Mouse (Mus musculus) hindbrain, embryonic 11.5 days (tissue): ENCODE measurements around the gene Kcnq1. TPM values are rescaled to one million over a fixed set of nuclear protein-coding genes. Genes with fewer than 3 reads are reported as not detected.

ENCODE experiments used
- ATAC-seq: fragments of 200-750 bp; cut with Nextera tagmentation; 2 replicates; pipeline ENCODE4 v1.8.0; 2017; ENCODE audit warnings: mild to moderate bottlenecking, moderate TSS enrichment, moderate library complexity; ENCODE audit not compliant: low FRiP score
- DNase-seq: peaks from one replicate; pipeline ENCODE4 v3.0.0-alpha.2; 2015; ENCODE audit warnings: low spot score
- H3K27ac ChIP-seq: fragments of 300-500 bp; sonication (generic); 2 replicates; pipeline ENCODE4 v1.5.1; 2014; ENCODE audit warnings: mild to moderate bottlenecking, low read depth, low read length
- H3K27me3 ChIP-seq: fragments of 300-500 bp; sonication (generic); 2 replicates; pipeline ENCODE4 v1.6.1; 2014; ENCODE audit warnings: mild to moderate bottlenecking, low read length, moderate library complexity, mixed read lengths; ENCODE audit not compliant: control insufficient read depth, insufficient read depth
- H3K36me3 ChIP-seq: fragments of 300-500 bp; sonication (generic); 2 replicates; pipeline ENCODE4 v1.6.1; 2014; ENCODE audit warnings: mild to moderate bottlenecking, low read length, moderate library complexity, mixed read lengths; ENCODE audit not compliant: control insufficient read depth, insufficient read depth
- H3K4me1 ChIP-seq: fragments of 300-500 bp; sonication (generic); replicated peaks from 2 replicates; pipeline ENCODE4 v1.6.1; 2014; ENCODE audit warnings: low read length, mixed read lengths; ENCODE audit not compliant: control insufficient read depth, insufficient read depth
- H3K4me2 ChIP-seq: fragments of 300-500 bp; sonication (generic); replicated peaks from 2 replicates; pipeline ENCODE4 v1.6.1; 2014; ENCODE audit warnings: mild to moderate bottlenecking, low read depth, low read length
- H3K4me3 ChIP-seq: fragments of 300-500 bp; sonication (generic); 2 replicates; pipeline ENCODE4 v1.5.1; 2014; ENCODE audit warnings: low read depth, low read length
- H3K9ac ChIP-seq: fragments of 300-500 bp; sonication (generic); 2 replicates; pipeline ENCODE4 v1.6.1; 2014; ENCODE audit warnings: low read depth, low read length
- H3K9me3 ChIP-seq: fragments of 300-500 bp; sonication (generic); 2 replicates; pipeline ENCODE4 v1.6.1; 2016; ENCODE audit warnings: low read length; ENCODE audit not compliant: control insufficient read depth
- WGBS: fragments of 180-500 bp; shearing (Covaris S2); extraction: QIAGEN DNeasy Blood & Tissue Kit; methylation state at CpG from one replicate; pipeline ENCODE4 v1.1.7; 2014; 5-methylcytosine and 5-hydroxymethylcytosine counted together
- polyA plus RNA-seq: library from polyadenylated mRNA; unstranded; fragments of >200 nt; fragmentation: Nextera tagmentation; extraction: Ambion mirVana; gene quantifications from 2 replicates; pipeline ENCODE4 v1.2.1, GENCODE M21; 2014

Kcnq1 gene
- polyA plus RNA-seq, 1 experiment from 2014 or later = 1.7 TPM

- no peak overlapping the region for H3K9ac ChIP-seq
- 41% methylated on average over 1 of the region's 1 CpGs for WGBS
- ATAC-seq = no peak
Observed at GRCm38 (mm10) chr7:143112395-143112794, 6.2 kb downstream of the Kcnq1 start.

DNA sequence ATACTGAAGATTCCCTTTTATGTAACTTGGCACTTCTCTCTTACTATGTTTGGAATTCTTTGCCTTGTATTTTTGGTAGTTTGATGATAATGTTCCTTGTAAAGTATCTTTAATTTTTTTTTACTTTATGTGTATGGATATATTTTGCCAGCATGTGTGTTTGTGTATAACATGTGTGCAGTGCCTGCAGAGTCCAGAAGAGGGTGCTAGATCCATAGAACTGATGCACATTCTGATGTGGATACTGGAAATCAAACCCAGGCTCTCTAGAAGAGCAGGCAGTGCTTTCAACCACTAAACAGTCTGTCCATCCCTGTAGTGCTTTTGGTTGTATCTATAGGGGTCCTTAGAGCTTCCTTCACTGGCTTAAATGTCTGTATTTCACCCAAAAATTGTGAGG is 8.6 kb downstream of the Kcnq1 start:
- Histone ChIP-seq H3K27me3 (no peaks in the 10 kb centered on the region), H3K4me1 (no peaks in the 10 kb centered on the region), H3K9me3 (no peaks in the 10 kb centered on the region), H3K36me3 (no peaks in the 10 kb centered on the region), H3K27ac (no peak overlapping the region), H3K4me3 (no peak overlapping the region), H3K9ac (no peak overlapping the region), H3K4me2 (no peak overlapping the region)
- DNase-seq (no peak), ATAC-seq (no peak)

More at GRCm38 (mm10) chr7:143112395-143112794, 6.2 kb downstream of the Kcnq1 start:
- Histone ChIP-seq H3K4me1 (no peaks in the 10 kb centered on the region), H3K4me2 (no peak overlapping the region), H3K9me3 (no peaks in the 10 kb centered on the region), H3K36me3 (no peaks in the 10 kb centered on the region), H3K4me3 (no peak overlapping the region), H3K27ac (no peak overlapping the region), H3K27me3 (peaks cover 13% of the 10 kb centered on the region)
- no peak for DNase-seq

DNA sequence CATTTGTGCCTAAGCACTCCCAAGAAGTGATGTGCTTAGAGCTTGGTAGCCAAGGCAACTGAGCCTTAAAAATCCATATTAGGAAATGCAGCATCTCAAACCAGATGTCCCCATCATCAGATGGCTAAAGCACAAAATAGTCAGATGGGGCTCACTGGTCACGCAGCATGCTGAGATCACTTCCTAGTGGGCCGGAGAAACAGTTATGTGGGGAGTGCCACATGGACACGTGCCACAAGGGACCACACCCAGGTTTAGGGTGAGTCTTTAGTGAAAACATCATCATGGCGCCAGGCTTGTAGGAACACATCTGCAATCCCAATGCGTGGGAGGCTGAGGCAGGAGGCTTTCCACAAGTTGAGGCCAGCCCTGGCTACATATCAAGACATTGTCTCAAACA is 10.4 kb downstream of the Kcnq1 start:
- H3K27me3 ChIP-seq = no peaks in the 10 kb centered on the region
- DNase-seq = no peak
- no peaks in the 10 kb centered on the region for H3K9me3 ChIP-seq
- H3K4me3 ChIP-seq = no peak overlapping the region
- no peak overlapping the region for H3K9ac ChIP-seq
- ATAC-seq = no peak
- 0 out of 2 replicates have a peak, but pooled peaks cover 3% of the 10 kb centered on the region for H3K4me1 ChIP-seq
- WGBS = 84% methylated on average over 5 of the region's 5 CpGs
- H3K4me2 ChIP-seq = no peak overlapping the region
- no peaks in the 10 kb centered on the region for H3K36me3 ChIP-seq
- no peak overlapping the region for H3K27ac ChIP-seq

DNA sequence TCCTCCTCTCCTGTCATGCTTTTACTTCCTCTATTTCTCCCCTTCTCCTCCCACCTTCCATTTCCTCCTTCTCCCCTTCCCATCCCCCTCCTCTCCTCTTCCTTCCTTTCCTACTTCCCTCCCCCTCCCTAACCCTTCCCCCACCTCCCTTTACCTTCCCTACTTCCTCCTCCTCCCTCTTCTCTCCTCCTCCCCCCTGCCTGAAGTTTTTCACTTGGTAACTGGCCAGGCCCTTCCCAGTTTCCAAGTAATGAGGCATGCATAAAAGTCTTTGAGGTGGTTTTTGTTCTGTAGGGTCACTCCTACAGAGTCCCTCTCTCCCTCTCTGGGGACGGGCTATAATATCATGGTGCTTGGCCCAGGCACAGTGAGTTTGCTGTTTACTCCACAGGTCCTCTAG is 13.2 kb downstream of the Kcnq1 start:
- H3K27ac ChIP-seq = no peak overlapping the region
- DNase-seq (no peak), ATAC-seq (no peak)
- no peak overlapping the region for H3K4me3 ChIP-seq
- no peaks in the 10 kb centered on the region for H3K27me3 ChIP-seq
- no peak overlapping the region for H3K9ac ChIP-seq
- no peak overlapping the region for H3K4me2 ChIP-seq
- 25% methylated on average over 1 of the region's 1 CpGs for WGBS
- peaks cover 3% of the 10 kb centered on the region; the same call in 1 of the 2 replicates for H3K4me1 ChIP-seq
- no peaks in the 10 kb centered on the region for H3K9me3 ChIP-seq
- no peaks in the 10 kb centered on the region for H3K36me3 ChIP-seq

- no peak for ATAC-seq
- Histone ChIP-seq H3K4me3 (no peak overlapping the region), H3K4me1 (peaks cover 3% of the 10 kb centered on the region; the same call in 1 of the 2 replicates), H3K4me2 (no peak overlapping the region), H3K27me3 (no peaks in the 10 kb centered on the region), H3K27ac (no peak overlapping the region), H3K9ac (no peak overlapping the region), H3K36me3 (no peaks in the 10 kb centered on the region), H3K9me3 (no peaks in the 10 kb centered on the region)
- WGBS = 71% methylated on average over 3 of the region's 3 CpGs
- DNase-seq = no peak
Observed at GRCm38 (mm10) chr7:143119826-143120225, 13.7 kb downstream of the Kcnq1 start.

DNA sequence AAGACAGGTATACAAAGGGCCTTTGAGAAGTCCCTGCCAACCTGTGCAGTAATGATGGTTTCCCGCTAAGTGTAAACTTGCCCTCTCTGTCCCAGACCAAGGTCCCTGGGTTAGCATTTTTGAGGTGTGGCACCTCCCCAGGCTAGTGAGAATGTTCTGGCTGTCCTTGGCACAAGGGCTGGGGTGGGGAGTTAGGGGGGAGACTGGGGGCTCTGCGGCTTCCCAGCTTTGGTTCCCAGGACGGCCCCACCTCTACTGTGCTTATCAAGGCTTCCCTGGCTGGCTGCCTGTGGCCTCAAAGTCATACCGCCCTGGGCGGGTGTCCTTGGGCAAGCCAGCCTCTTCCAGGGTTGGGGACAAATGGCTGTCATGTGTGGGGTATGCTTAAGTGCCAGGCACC is 16.0 kb downstream of the Kcnq1 start:
- Histone ChIP-seq H3K4me3 (no peak overlapping the region), H3K27ac (no peak overlapping the region), H3K9me3 (no peaks in the 10 kb centered on the region), H3K4me2 (no peak overlapping the region), H3K4me1 (peaks cover 3% of the 10 kb centered on the region; the same call in 1 of the 2 replicates), H3K9ac (0 out of 2 replicates have a peak overlapping the region, but pooled peaks have one; percentile 7), H3K36me3 (no peaks in the 10 kb centered on the region), H3K27me3 (no peaks in the 10 kb centered on the region)
- ATAC-seq = no peak
- WGBS = 80% methylated on average over 4 of the region's 5 CpGs
- DNase-seq = no peak

- no peaks in the 10 kb centered on the region for H3K9me3 ChIP-seq
- no peaks in the 10 kb centered on the region for H3K27me3 ChIP-seq
- no peak overlapping the region for H3K4me2 ChIP-seq
- no peak overlapping the region for H3K4me3 ChIP-seq
- no peak overlapping the region for H3K27ac ChIP-seq
- peak; percentile 45; the same call in 1 of the 2 replicates for ATAC-seq
- DNase-seq = peak; percentile 36
- H3K36me3 ChIP-seq = no peaks in the 10 kb centered on the region
- H3K9ac ChIP-seq = no peak overlapping the region
- WGBS = 10% methylated on average over 6 of the region's 6 CpGs
- peaks cover 3% of the 10 kb centered on the region; the same call in 1 of the 2 replicates for H3K4me1 ChIP-seq
Observed at GRCm38 (mm10) chr7:143123876-143124669, 17.9 kb downstream of the Kcnq1 start.

DNA sequence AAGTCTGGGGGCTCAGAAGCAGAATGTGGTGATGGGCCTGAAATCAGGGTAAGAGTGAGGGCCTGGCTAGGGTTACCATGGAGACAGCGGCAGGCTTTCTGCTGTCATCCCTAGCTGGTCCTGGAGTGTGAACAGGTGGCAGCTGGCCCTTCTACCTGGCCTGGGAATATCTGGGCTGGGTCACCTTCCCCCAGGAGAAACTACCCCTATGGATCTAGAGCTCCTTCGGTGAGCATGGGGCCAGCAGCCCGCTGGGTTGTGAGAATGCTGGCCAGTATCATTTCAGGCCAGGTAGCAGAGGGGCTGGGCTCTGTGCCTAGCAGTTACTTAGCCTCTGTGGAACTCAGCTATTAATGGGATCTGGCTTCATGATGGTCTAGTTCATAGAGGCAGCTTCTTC is 18.7 kb downstream of the Kcnq1 start:
- Histone ChIP-seq H3K27ac (no peak overlapping the region), H3K4me3 (no peak overlapping the region), H3K9me3 (no peaks in the 10 kb centered on the region), H3K4me1 (peaks cover 3% of the 10 kb centered on the region; the same call in 1 of the 2 replicates), H3K9ac (no peak overlapping the region), H3K36me3 (no peaks in the 10 kb centered on the region), H3K4me2 (no peak overlapping the region), H3K27me3 (no peaks in the 10 kb centered on the region)
- DNase-seq (no peak), ATAC-seq (no peak)
- WGBS = 66% methylated on average over 3 of the region's 3 CpGs

- Histone ChIP-seq H3K36me3 (no peaks in the 10 kb centered on the region), H3K4me2 (no peak overlapping the region), H3K27me3 (no peaks in the 10 kb centered on the region), H3K4me1 (no peaks in the 10 kb centered on the region), H3K9me3 (no peaks in the 10 kb centered on the region), H3K9ac (no peak overlapping the region), H3K4me3 (no peak overlapping the region), H3K27ac (no peak overlapping the region)
- DNase-seq (no peak), ATAC-seq (no peak)
- 88% methylated on average over 5 of the region's 5 CpGs for WGBS
Observed at GRCm38 (mm10) chr7:143132815-143133214, 26.7 kb downstream of the Kcnq1 start.
